24 mouse cellular contexts compared by ENCODE assay signal in the genomic region with DNA sequence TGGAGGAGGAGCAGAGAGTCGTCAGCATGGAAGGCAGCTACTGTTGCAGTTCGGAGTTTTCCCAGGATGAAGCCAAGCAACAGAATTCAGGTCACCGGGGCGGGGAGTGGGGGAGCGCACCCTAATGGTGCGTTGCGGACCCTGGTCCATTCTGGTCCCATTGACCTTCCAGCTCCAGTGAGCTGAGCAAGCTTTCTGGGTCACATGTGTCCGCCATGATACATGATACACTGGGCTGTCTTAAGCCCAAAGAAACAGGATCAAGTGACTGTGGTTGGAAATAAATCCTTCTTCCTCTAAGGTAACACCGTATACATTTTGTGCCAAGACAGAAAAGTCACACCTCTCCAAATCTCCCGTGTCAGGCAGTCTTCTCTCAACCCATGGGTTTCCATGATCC.
DNase-seq lines count a peak whose midpoint lies in the region; ATAC-seq and TF ChIP-seq lines count a peak whose summit lies in the region.
"Had no signal": no experiment of that assay in that cellular context is flagged by ENCODE, and none has a peak within 500 bp of the region (broad histone marks: within the 10 kb centered on the region; RNA-seq: fewer than 3 reads in every experiment).

No protein-coding gene starts in this region.

- H3K4me3 ChIP-seq in embryonic facial prominence, embryonic 14.5 days (ENCODE audit: low read depth, low read length) = no peak overlapping the region
- no peak overlapping the region for H3K4me3 ChIP-seq in embryonic facial prominence, embryonic 10.5 days
- H3K4me3 ChIP-seq in kidney, embryonic 14.5 days (ENCODE audit: low read length) = no peak overlapping the region
- H3K4me3 ChIP-seq in kidney, postnatal 0 days (replicated peaks; ENCODE audit: low read depth, low read length) = no peak overlapping the region
- H3K4me3 ChIP-seq: embryonic facial prominence, embryonic 12.5 days; erythroblast, embryonic 14.5 days; forebrain, embryonic 12.5 days; forebrain, embryonic 15.5 days; hindbrain, embryonic 10.5 days; hindbrain, embryonic 13.5 days had no signal

- no peak overlapping the region for H3K27ac ChIP-seq in embryonic facial prominence, embryonic 14.5 days (replicated peaks; ENCODE audit: low read depth, low read length)
- H3K27ac ChIP-seq in embryonic facial prominence, embryonic 10.5 days (replicated peaks) = no peak overlapping the region
- no peak overlapping the region for H3K27ac ChIP-seq in kidney, embryonic 14.5 days (ENCODE audit: low read depth, low read length)
- no peak overlapping the region for H3K27ac ChIP-seq in kidney, postnatal 0 days
- H3K27ac ChIP-seq: embryonic facial prominence, embryonic 12.5 days; forebrain, embryonic 12.5 days; forebrain, embryonic 15.5 days; hindbrain, embryonic 10.5 days; hindbrain, embryonic 13.5 days had no signal

- no peaks in the 10 kb centered on the region for H3K9me3 ChIP-seq in embryonic facial prominence, embryonic 14.5 days (ENCODE audit: control insufficient read depth, low read length)
- no peaks in the 10 kb centered on the region for H3K9me3 ChIP-seq in embryonic facial prominence, embryonic 10.5 days
- H3K9me3 ChIP-seq in kidney, embryonic 14.5 days (ENCODE audit: control insufficient read depth, low read length) = no peaks in the 10 kb centered on the region
- H3K9me3 ChIP-seq in kidney, postnatal 0 days (replicated peaks; ENCODE audit: low read length) = no peaks in the 10 kb centered on the region
- H3K9me3 ChIP-seq: embryonic facial prominence, embryonic 12.5 days; forebrain, embryonic 12.5 days; forebrain, embryonic 15.5 days; hindbrain, embryonic 10.5 days; hindbrain, embryonic 13.5 days had no signal

- intact Hi-C loops in heart, postnatal 14 days (cut with DNase I) = no loop called here

- no peak for TF ChIP-seq CTCF in kidney, postnatal 0 days (IDR thresholded peaks at IDR 0.05; ENCODE audit: low read depth)

- ATAC-seq in embryonic facial prominence, embryonic 14.5 days (ENCODE audit: low read depth) = 0 out of 2 replicates have a peak, but pooled peaks have one; percentile 41
- peak; percentile 89 for ATAC-seq in kidney, embryonic 14.5 days (ENCODE audit: low FRiP score, low TSS enrichment)
- peak; percentile 72 for ATAC-seq in kidney, postnatal 0 days (replicated peaks; ENCODE audit: low FRiP score, low read depth)
- ATAC-seq: activated CD4-positive, CD25-positive, alpha-beta regulatory T cell, adult 4 months; forebrain, embryonic 15.5 days; hindbrain, embryonic 16.5 days had no signal

- 67% methylated on average over 10 of the region's 10 CpGs for WGBS in embryonic facial prominence, embryonic 14.5 days
- WGBS in embryonic facial prominence, embryonic 10.5 days = 78% methylated on average over 10 of the region's 10 CpGs
- WGBS in kidney, embryonic 14.5 days = 26% methylated on average over 10 of the region's 10 CpGs
- WGBS in kidney, postnatal 0 days = 36% methylated on average over 10 of the region's 10 CpGs

- H3K36me3 ChIP-seq in embryonic facial prominence, embryonic 14.5 days (ENCODE audit: control insufficient read depth, insufficient read depth, low read length) = no peaks in the 10 kb centered on the region
- H3K36me3 ChIP-seq in embryonic facial prominence, embryonic 10.5 days (replicated peaks) = no peaks in the 10 kb centered on the region
- H3K36me3 ChIP-seq in kidney, embryonic 14.5 days (ENCODE audit: control insufficient read depth, insufficient read depth, low read length) = no peaks in the 10 kb centered on the region
- no peaks in the 10 kb centered on the region for H3K36me3 ChIP-seq in kidney, postnatal 0 days (ENCODE audit: insufficient read depth, low read length)
- H3K36me3 ChIP-seq: embryonic facial prominence, embryonic 12.5 days; forebrain, embryonic 12.5 days; forebrain, embryonic 15.5 days; hindbrain, embryonic 10.5 days; hindbrain, embryonic 13.5 days had no signal

- H3K4me2 ChIP-seq in embryonic facial prominence, embryonic 14.5 days (ENCODE audit: low read depth, low read length) = no peak overlapping the region
- no peak overlapping the region; the same call in 1 of the 2 replicates for H3K4me2 ChIP-seq in kidney, embryonic 14.5 days (replicated peaks; ENCODE audit: low read depth, low read length)
- 0 out of 2 replicates have a peak overlapping the region, but pooled peaks have one; percentile 11 for H3K4me2 ChIP-seq in kidney, postnatal 0 days (ENCODE audit: low read length)
- H3K4me2 ChIP-seq: embryonic facial prominence, embryonic 12.5 days; forebrain, embryonic 12.5 days; forebrain, embryonic 15.5 days; heart, embryonic 11.5 days; hindbrain, embryonic 13.5 days had no signal

- H3K4me1 ChIP-seq in embryonic facial prominence, embryonic 14.5 days (ENCODE audit: control insufficient read depth, insufficient read depth, low read length) = no peaks in the 10 kb centered on the region
- no peaks in the 10 kb centered on the region for H3K4me1 ChIP-seq in embryonic facial prominence, embryonic 10.5 days
- 0 out of 2 replicates have a peak, but pooled peaks cover under 1% of the 10 kb centered on the region for H3K4me1 ChIP-seq in kidney, embryonic 14.5 days (ENCODE audit: control insufficient read depth, insufficient read depth, low read length)
- no peaks in the 10 kb centered on the region for H3K4me1 ChIP-seq in kidney, postnatal 0 days (replicated peaks; ENCODE audit: insufficient read depth, low read length)
- H3K4me1 ChIP-seq: embryonic facial prominence, embryonic 12.5 days; forebrain, embryonic 15.5 days; hindbrain, embryonic 10.5 days; hindbrain, embryonic 13.5 days had no signal

- H3K9ac ChIP-seq in embryonic facial prominence, embryonic 14.5 days (ENCODE audit: low read depth, low read length) = no peak overlapping the region
- no peak overlapping the region for H3K9ac ChIP-seq in kidney, embryonic 14.5 days (ENCODE audit: low read depth, low read length)
- H3K9ac ChIP-seq in kidney, postnatal 0 days (ENCODE audit: low read depth, low read length) = no peak overlapping the region
- H3K9ac ChIP-seq: embryonic facial prominence, embryonic 12.5 days; forebrain, embryonic 12.5 days; forebrain, embryonic 15.5 days; hindbrain, embryonic 13.5 days had no signal

- no peak for DNase-seq in embryonic facial prominence, embryonic 14.5 days (ENCODE audit: low spot score)
- DNase-seq in embryonic facial prominence, embryonic 10.5 days (ENCODE audit: low spot score) = no peak
- DNase-seq in heart, adult 11 months = peak; percentile 59
- DNase-seq in heart, postnatal 14 days = no peak
- no peak for DNase-seq in kidney, postnatal 14 days
- DNase-seq in kidney, postnatal 0 days (ENCODE audit: low spot score) = peak; percentile 47
- no peak for DNase-seq in kidney, adult 18-20 months
- DNase-seq: adrenal gland, adult 8-10 months; adrenal gland, postnatal 25 days; cerebellum, adult 18-20 months; cerebellum, adult 9-10 months; cerebellum, postnatal 14 days; gastrocnemius, postnatal 14 days; heart, postnatal 36 days had no signal

- no peaks in the 10 kb centered on the region for H3K27me3 ChIP-seq in embryonic facial prominence, embryonic 14.5 days (replicated peaks; ENCODE audit: control insufficient read depth, insufficient read depth, low read length)
- H3K27me3 ChIP-seq in embryonic facial prominence, embryonic 10.5 days (replicated peaks; ENCODE audit: low read depth, poor library complexity, severe bottlenecking) = no peaks in the 10 kb centered on the region
- H3K27me3 ChIP-seq in kidney, embryonic 14.5 days (ENCODE audit: control insufficient read depth, insufficient read depth, low read length) = no peaks in the 10 kb centered on the region
- H3K27me3 ChIP-seq in kidney, postnatal 0 days (ENCODE audit: insufficient read depth, low read length) = no peaks in the 10 kb centered on the region
- H3K27me3 ChIP-seq: embryonic facial prominence, embryonic 12.5 days; forebrain, embryonic 12.5 days; forebrain, embryonic 15.5 days; hindbrain, embryonic 13.5 days had no signal

Comparison
In these comparisons a context has a peak if more than half of its experiments do, and no peak if none do; other contexts are left out.
1. DNase-seq: peak in heart, adult 11 months (single experiment) and kidney, postnatal 0 days (single experiment); none in embryonic facial prominence, embryonic 14.5 days (single experiment), embryonic facial prominence, embryonic 10.5 days (single experiment), heart, postnatal 14 days (0 of 2), kidney, postnatal 14 days (single experiment) and kidney, adult 18-20 months (single experiment).
2. Peak in every context shown above with its lines, with median percentiles within 50 percentile points of each other: ATAC-seq.